Mouse (Mus musculus): ENCODE measurements around the gene Rnf40. TPM values are rescaled to one million over a fixed set of nuclear protein-coding genes. Genes with fewer than 3 reads are reported as not detected.
"Not testable (repeated sequence)": the region's sequence is repeated elsewhere in the genome, so short reads cannot be mapped to it uniquely, and the experiment has no call there.

Rnf40 gene
- polyA plus RNA-seq, 1 experiment from 2014 or later, result 50.9 TPM

DNA sequence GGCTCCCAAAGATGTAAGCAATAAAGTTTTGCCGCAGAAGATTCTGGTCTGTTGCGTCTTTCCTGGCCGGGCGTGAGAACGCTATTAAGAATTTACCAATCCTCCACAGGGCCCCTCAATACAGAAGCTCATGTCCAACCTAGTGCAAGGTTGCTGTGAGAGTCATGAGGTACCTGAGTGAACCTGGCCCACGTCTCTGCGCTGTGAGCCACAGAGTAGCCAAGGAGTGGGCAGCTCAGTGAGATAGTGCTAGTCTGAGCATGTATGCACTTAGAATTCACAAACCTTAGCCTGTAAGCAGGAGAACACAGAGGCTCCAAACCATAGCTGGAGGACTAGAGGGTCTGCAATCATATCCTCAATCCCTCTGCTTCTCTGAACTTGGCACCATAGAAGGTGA, 37.5 kb downstream of the Rnf40 start:
- H3K36me3 ChIP-seq (ENCODE audit: control insufficient read depth, insufficient read depth, low read length), result no peaks in the 10 kb centered on the region
- WGBS, result 97% methylated on average over 7 of the region's 7 CpGs
- no peak overlapping the region for H3K27ac ChIP-seq (ENCODE audit: low read depth, low read length)
- no peaks in the 10 kb centered on the region for H3K4me1 ChIP-seq (ENCODE audit: control insufficient read depth, insufficient read depth, low read length)
- no peak for ATAC-seq (ENCODE audit: insufficient read depth, low FRiP score, low TSS enrichment)
- H3K27me3 ChIP-seq (ENCODE audit: control insufficient read depth, insufficient read depth, low read length), result no peaks in the 10 kb centered on the region
- DNase-seq (ENCODE audit: low spot score), result no peak
- no peak overlapping the region for H3K4me2 ChIP-seq (ENCODE audit: low read depth)
- no peak overlapping the region for H3K9ac ChIP-seq (ENCODE audit: low read length)
- no peak overlapping the region for H3K4me3 ChIP-seq (ENCODE audit: low read depth, low read length)
- no peaks in the 10 kb centered on the region for H3K9me3 ChIP-seq (ENCODE audit: control insufficient read depth, low read length)

GRCm38 (mm10) chr7:127626471-127626870, 37.9 kb downstream of the Rnf40 start:
- H3K9ac ChIP-seq (ENCODE audit: low read length), result no peak overlapping the region
- no peaks in the 10 kb centered on the region for H3K27me3 ChIP-seq (ENCODE audit: control insufficient read depth, insufficient read depth, low read length)
- DNase-seq (ENCODE audit: low spot score) (no peak), ATAC-seq (ENCODE audit: insufficient read depth, low FRiP score, low TSS enrichment) (no peak)
- no peak overlapping the region for H3K4me3 ChIP-seq (ENCODE audit: low read depth, low read length)
- H3K4me1 ChIP-seq (ENCODE audit: control insufficient read depth, insufficient read depth, low read length), result no peaks in the 10 kb centered on the region
- H3K27ac ChIP-seq (ENCODE audit: low read depth, low read length), result no peak overlapping the region
- no peaks in the 10 kb centered on the region for H3K9me3 ChIP-seq (ENCODE audit: control insufficient read depth, low read length)
- no peaks in the 10 kb centered on the region for H3K36me3 ChIP-seq (ENCODE audit: control insufficient read depth, insufficient read depth, low read length)
- H3K4me2 ChIP-seq (ENCODE audit: low read depth), result no peak overlapping the region
- 84% methylated on average over 4 of the region's 4 CpGs for WGBS

GRCm38 (mm10) chr7:127628646-127629045, 40.1 kb downstream of the Rnf40 start:
- no peak overlapping the region for H3K4me3 ChIP-seq (ENCODE audit: low read depth, low read length)
- 86% methylated on average over 5 of the region's 5 CpGs for WGBS

GRCm38 (mm10) chr7:127631416-127631815, 42.8 kb downstream of the Rnf40 start:
- 77% methylated on average over 4 of the region's 4 CpGs for WGBS
- Histone ChIP-seq H3K9me3 (ENCODE audit: control insufficient read depth, low read length) (no peaks in the 10 kb centered on the region), H3K4me3 (ENCODE audit: low read depth, low read length) (no peak overlapping the region), H3K4me1 (ENCODE audit: control insufficient read depth, insufficient read depth, low read length) (no peaks in the 10 kb centered on the region), H3K27ac (ENCODE audit: low read depth, low read length) (no peak overlapping the region), H3K36me3 (ENCODE audit: control insufficient read depth, insufficient read depth, low read length) (no peaks in the 10 kb centered on the region), H3K4me2 (ENCODE audit: low read depth) (no peak overlapping the region), H3K9ac (ENCODE audit: low read length) (no peak overlapping the region), H3K27me3 (ENCODE audit: control insufficient read depth, insufficient read depth, low read length) (no peaks in the 10 kb centered on the region)
- ATAC-seq (ENCODE audit: insufficient read depth, low FRiP score, low TSS enrichment), result no peak
- no peak for DNase-seq (ENCODE audit: low spot score)

More at GRCm38 (mm10) chr7:127628646-127629045, 40.1 kb downstream of the Rnf40 start:
- H3K27me3 ChIP-seq (ENCODE audit: control insufficient read depth, insufficient read depth, low read length), result no peaks in the 10 kb centered on the region
- no peak overlapping the region for H3K27ac ChIP-seq (ENCODE audit: low read depth, low read length)
- no peak overlapping the region for H3K4me2 ChIP-seq (ENCODE audit: low read depth)
- no peaks in the 10 kb centered on the region for H3K36me3 ChIP-seq (ENCODE audit: control insufficient read depth, insufficient read depth, low read length)
- no peak overlapping the region for H3K9ac ChIP-seq (ENCODE audit: low read length)
- H3K9me3 ChIP-seq (ENCODE audit: control insufficient read depth, low read length), result no peaks in the 10 kb centered on the region
- H3K4me1 ChIP-seq (ENCODE audit: control insufficient read depth, insufficient read depth, low read length), result no peaks in the 10 kb centered on the region
- DNase-seq (ENCODE audit: low spot score) (no peak), ATAC-seq (ENCODE audit: insufficient read depth, low FRiP score, low TSS enrichment) (no peak)

- Histone ChIP-seq H3K27me3 (ENCODE audit: control insufficient read depth, insufficient read depth, low read length) (no peaks in the 10 kb centered on the region), H3K9ac (ENCODE audit: low read length) (peak overlapping the region; percentile 68), H3K4me2 (ENCODE audit: low read depth) (peak overlapping the region; percentile 67), H3K36me3 (ENCODE audit: control insufficient read depth, insufficient read depth, low read length) (no peaks in the 10 kb centered on the region), H3K4me3 (ENCODE audit: low read depth, low read length) (peak overlapping the region; percentile 48), H3K9me3 (ENCODE audit: control insufficient read depth, low read length) (no peaks in the 10 kb centered on the region), H3K4me1 (ENCODE audit: control insufficient read depth, insufficient read depth, low read length) (0 out of 2 replicates have a peak, but pooled peaks cover 4% of the 10 kb centered on the region), H3K27ac (ENCODE audit: low read depth, low read length) (no peak overlapping the region)
- ATAC-seq (ENCODE audit: insufficient read depth, low FRiP score, low TSS enrichment) (no peak), DNase-seq (ENCODE audit: low spot score) (peak; percentile 84)
- WGBS, result under 1% methylated on average over 27 of the region's 27 CpGs
These were observed 48.4 kb downstream of the Rnf40 start for GRCm38 (mm10) chr7:127636963-127637362.

DNA sequence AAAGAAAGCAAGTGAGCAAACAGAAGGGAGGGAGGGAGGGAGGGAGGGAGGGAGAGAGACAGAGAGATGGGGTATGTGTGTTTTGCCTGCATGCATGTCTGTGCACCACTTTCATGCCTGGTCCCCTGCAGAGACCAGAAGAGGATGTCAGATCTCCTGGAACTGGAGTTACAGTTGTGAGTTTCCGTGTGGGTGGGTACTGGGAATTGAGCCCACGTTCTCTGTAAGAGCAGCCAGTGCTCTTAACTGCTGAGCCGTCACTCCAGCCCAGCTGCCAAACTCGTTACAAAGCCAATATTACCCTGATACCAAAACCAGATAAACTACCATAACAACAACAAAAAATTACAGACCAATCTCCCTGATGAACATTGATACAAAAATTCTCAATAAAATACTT, 52.7 kb downstream of the Rnf40 start:
- H3K9ac ChIP-seq (ENCODE audit: low read length), result no peak overlapping the region
- H3K4me2 ChIP-seq (ENCODE audit: low read depth), result no peak overlapping the region
- 48% methylated on average over 4 of the region's 4 CpGs for WGBS
- H3K4me1 ChIP-seq (ENCODE audit: control insufficient read depth, insufficient read depth, low read length), result 0 out of 2 replicates have a peak, but pooled peaks cover 4% of the 10 kb centered on the region
- ATAC-seq (ENCODE audit: insufficient read depth, low FRiP score, low TSS enrichment) (no peak), DNase-seq (ENCODE audit: low spot score) (no peak)
- no peak overlapping the region for H3K4me3 ChIP-seq (ENCODE audit: low read depth, low read length)
- H3K36me3 ChIP-seq (ENCODE audit: control insufficient read depth, insufficient read depth, low read length), result no peaks in the 10 kb centered on the region
- H3K27ac ChIP-seq (ENCODE audit: low read depth, low read length), result no peak overlapping the region
- H3K27me3 ChIP-seq (ENCODE audit: control insufficient read depth, insufficient read depth, low read length), result no peaks in the 10 kb centered on the region
- no peaks in the 10 kb centered on the region for H3K9me3 ChIP-seq (ENCODE audit: control insufficient read depth, low read length)

GRCm38 (mm10) chr7:127642254-127642653, 53.7 kb downstream of the Rnf40 start:
- WGBS, result 86% methylated on average over 4 of the region's 4 CpGs

DNA sequence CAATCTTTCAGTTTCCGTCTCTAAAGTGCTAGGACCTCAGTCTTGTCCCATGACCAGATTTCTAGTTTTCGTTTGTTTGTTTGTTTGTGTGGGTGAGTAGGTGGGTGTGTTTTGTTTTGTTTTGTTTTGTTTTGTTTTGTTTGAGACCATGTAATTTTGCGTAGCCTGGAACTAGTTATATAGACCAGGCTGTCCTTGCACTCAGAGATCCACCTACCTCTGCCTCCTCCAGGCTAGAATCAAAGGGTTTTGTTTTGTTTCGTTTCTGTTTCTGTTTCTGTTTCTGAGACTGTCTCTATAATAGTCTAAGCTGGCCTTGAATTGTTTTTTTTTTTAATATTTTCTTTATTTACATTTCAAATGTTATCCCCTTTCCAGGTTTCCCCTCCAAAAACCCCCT, 57.8 kb downstream of the Rnf40 start:
- no peak overlapping the region for H3K4me2 ChIP-seq (ENCODE audit: low read depth)
- 84% methylated on average over 4 of the region's 4 CpGs for WGBS

More at GRCm38 (mm10) chr7:127642254-127642653, 53.7 kb downstream of the Rnf40 start:
- H3K27me3 ChIP-seq (ENCODE audit: control insufficient read depth, insufficient read depth, low read length), result no peaks in the 10 kb centered on the region
- H3K9me3 ChIP-seq (ENCODE audit: control insufficient read depth, low read length), result no peaks in the 10 kb centered on the region
- H3K27ac ChIP-seq (ENCODE audit: low read depth, low read length), result no peak overlapping the region
- 0 out of 2 replicates have a peak, but pooled peaks cover 4% of the 10 kb centered on the region for H3K4me1 ChIP-seq (ENCODE audit: control insufficient read depth, insufficient read depth, low read length)
- DNase-seq (ENCODE audit: low spot score) (no peak), ATAC-seq (ENCODE audit: insufficient read depth, low FRiP score, low TSS enrichment) (no peak)
- H3K4me3 ChIP-seq (ENCODE audit: low read depth, low read length), result no peak overlapping the region
- H3K9ac ChIP-seq (ENCODE audit: low read length), result no peak overlapping the region
- H3K4me2 ChIP-seq (ENCODE audit: low read depth), result no peak overlapping the region
- no peaks in the 10 kb centered on the region for H3K36me3 ChIP-seq (ENCODE audit: control insufficient read depth, insufficient read depth, low read length)

DNA sequence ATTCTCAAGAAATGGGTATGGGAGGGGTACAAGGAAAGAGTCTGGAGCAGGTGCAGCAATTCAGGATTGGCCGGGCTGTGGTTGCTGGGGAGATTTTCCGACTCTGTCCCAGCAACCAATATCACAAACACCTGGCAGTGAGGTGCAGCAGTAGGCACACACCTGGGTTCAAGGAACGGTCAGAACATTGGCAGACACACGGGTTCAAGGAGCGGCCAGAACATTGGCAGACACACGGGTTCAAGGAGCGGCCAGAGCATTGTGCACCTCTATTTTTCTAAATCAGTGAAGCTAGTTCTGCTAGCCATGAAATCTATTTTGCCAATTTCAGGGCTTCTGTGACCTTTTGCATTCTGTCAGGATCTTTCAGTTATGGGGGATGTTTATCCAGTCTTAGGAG, 59.0 kb downstream of the Rnf40 start:
- not testable (repeated sequence) for DNase-seq (ENCODE audit: low spot score); H3K9ac ChIP-seq (ENCODE audit: low read length); H3K4me2 ChIP-seq (ENCODE audit: low read depth); H3K27ac ChIP-seq (ENCODE audit: low read depth, low read length); H3K4me1 ChIP-seq (ENCODE audit: control insufficient read depth, insufficient read depth, low read length); ATAC-seq (ENCODE audit: insufficient read depth, low FRiP score, low TSS enrichment); H3K27me3 ChIP-seq (ENCODE audit: control insufficient read depth, insufficient read depth, low read length); H3K36me3 ChIP-seq (ENCODE audit: control insufficient read depth, insufficient read depth, low read length); H3K4me3 ChIP-seq (ENCODE audit: low read depth, low read length); H3K9me3 ChIP-seq (ENCODE audit: control insufficient read depth, low read length)
- WGBS, result 97% methylated on average over 7 of the region's 7 CpGs

More for the DNA sequence above, 57.8 kb downstream of the Rnf40 start:
- no peak overlapping the region for H3K4me3 ChIP-seq (ENCODE audit: low read depth, low read length)
- H3K4me1 ChIP-seq (ENCODE audit: control insufficient read depth, insufficient read depth, low read length), result no peaks in the 10 kb centered on the region
- DNase-seq (ENCODE audit: low spot score) (no peak), ATAC-seq (ENCODE audit: insufficient read depth, low FRiP score, low TSS enrichment) (no peak)
- H3K27me3 ChIP-seq (ENCODE audit: control insufficient read depth, insufficient read depth, low read length), result no peaks in the 10 kb centered on the region
- H3K36me3 ChIP-seq (ENCODE audit: control insufficient read depth, insufficient read depth, low read length), result no peaks in the 10 kb centered on the region
- H3K27ac ChIP-seq (ENCODE audit: low read depth, low read length), result no peak overlapping the region
- H3K9ac ChIP-seq (ENCODE audit: low read length), result no peak overlapping the region
- no peaks in the 10 kb centered on the region for H3K9me3 ChIP-seq (ENCODE audit: control insufficient read depth, low read length)
